Mouse (Mus musculus): ENCODE measurements around the gene Gm2030.
"Not testable (repeated sequence)": the region's sequence is repeated elsewhere in the genome, so short reads cannot be mapped to it uniquely, and the experiment has no call there.

The Gm2030 gene

GRCm38 (mm10) chrX:26309944-26310343, at the start of gene Gm2030:
Gene Gm2030, minus strand, starts transcription at chrX:26310044.
- not testable (repeated sequence) for DNase-seq (ENCODE audit: low spot score in 2 of 2)

Data from urinary bladder, postnatal 36 days (tissue).